Mouse (Mus musculus) intestine, embryonic 14.5 days (tissue): ENCODE results near the gene Rnf4. TPM values are rescaled to one million over a fixed set of nuclear protein-coding genes. Genes with fewer than 3 reads are reported as not detected.

ENCODE experiments used
- ATAC-seq: fragments of 200-750 bp; cut with Nextera tagmentation; replicated peaks from 2 replicates; pipeline ENCODE4 v1.8.0; 2017; ENCODE audit warnings: low read depth, moderate number of reproducible peaks, moderate TSS enrichment, moderate library complexity; ENCODE audit not compliant: low FRiP score, low TSS enrichment
- DNase-seq: peaks from one replicate; pipeline ENCODE4 v3.0.0-alpha.2; 2018; ENCODE audit warnings: low spot score
- H3K27ac ChIP-seq: fragments of 300-500 bp; sonication (generic); 2 replicates; pipeline ENCODE4 v1.5.1; 2014; ENCODE audit warnings: low read depth, mild to moderate bottlenecking, control low read depth
- H3K27me3 ChIP-seq: fragments of 300-500 bp; sonication (generic); replicated peaks from 2 replicates; pipeline ENCODE4 v1.6.1; 2014; ENCODE audit warnings: low read length, control low read depth; ENCODE audit not compliant: control insufficient read depth, insufficient read depth
- H3K36me3 ChIP-seq: fragments of 300-500 bp; sonication (generic); 2 replicates; pipeline ENCODE4 v1.6.1; 2014; ENCODE audit warnings: low read length, control low read depth; ENCODE audit not compliant: control insufficient read depth, insufficient read depth
- H3K4me1 ChIP-seq: fragments of 300-500 bp; sonication (generic); replicated peaks from 2 replicates; pipeline ENCODE4 v1.6.1; 2014; ENCODE audit warnings: low read length, control low read depth, mixed read lengths; ENCODE audit not compliant: control insufficient read depth, insufficient read depth
- H3K4me2 ChIP-seq: fragments of 300-500 bp; sonication (generic); 2 replicates; pipeline ENCODE4 v1.6.1; 2014; ENCODE audit warnings: low read length
- H3K4me3 ChIP-seq: fragments of 300-500 bp; sonication (generic); 2 replicates; pipeline ENCODE4 v1.5.1; 2014; ENCODE audit warnings: low read depth, low read length, control low read depth, mixed read lengths
- H3K9ac ChIP-seq: fragments of 300-500 bp; sonication (generic); 2 replicates; pipeline ENCODE4 v1.6.1; 2014; ENCODE audit warnings: mild to moderate bottlenecking, low read length
- H3K9me3 ChIP-seq: fragments of 300-500 bp; sonication (generic); 2 replicates; pipeline ENCODE4 v1.6.1; 2016; ENCODE audit warnings: low read length, control low read depth; ENCODE audit not compliant: control insufficient read depth
- WGBS: fragments of 180-500 bp; shearing (Covaris S2); extraction: QIAGEN DNeasy Blood & Tissue Kit; methylation state at CpG from one replicate; pipeline ENCODE4 v1.1.7; 2014; 5-methylcytosine and 5-hydroxymethylcytosine counted together
- polyA plus RNA-seq: library from polyadenylated mRNA; unstranded; fragments of >200 nt; fragmentation: Nextera tagmentation; extraction: Ambion mirVana; gene quantifications from 2 replicates; pipeline ENCODE4 v1.2.1, GENCODE M21; 2014

Gene Rnf4
- polyA plus RNA-seq, 1 experiment from 2014 or later = 172 TPM

DNA sequence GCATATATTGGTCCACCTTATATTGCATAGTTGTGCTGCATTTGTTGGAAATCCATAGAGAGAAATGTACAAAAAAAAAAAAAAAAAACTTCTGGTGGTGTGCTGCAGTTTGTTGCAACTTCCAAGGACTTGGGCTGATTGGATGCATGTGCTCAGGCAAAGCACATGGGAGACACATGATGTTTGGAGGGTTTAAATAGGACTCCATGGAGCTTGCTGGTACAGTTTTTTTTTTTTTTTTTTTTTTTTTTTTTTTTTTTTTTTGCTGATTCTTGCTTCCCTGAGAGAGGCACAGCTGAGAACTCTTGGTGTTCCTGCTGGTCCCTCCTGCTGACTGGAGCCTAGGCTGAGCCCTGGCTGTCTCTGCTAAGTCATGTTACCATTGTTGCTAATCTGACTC, 27.0 kb downstream of the Rnf4 start:
- H3K9me3 ChIP-seq = no peaks in the 10 kb centered on the region
- H3K4me1 ChIP-seq = no peaks in the 10 kb centered on the region
- peaks cover 38% of the 10 kb centered on the region for H3K36me3 ChIP-seq
- no peak overlapping the region for H3K9ac ChIP-seq
- H3K27ac ChIP-seq = no peak overlapping the region
- H3K4me2 ChIP-seq = no peak overlapping the region
- ATAC-seq = no peak
- DNase-seq = no peak
- no peaks in the 10 kb centered on the region for H3K27me3 ChIP-seq
- no peak overlapping the region for H3K4me3 ChIP-seq

DNA sequence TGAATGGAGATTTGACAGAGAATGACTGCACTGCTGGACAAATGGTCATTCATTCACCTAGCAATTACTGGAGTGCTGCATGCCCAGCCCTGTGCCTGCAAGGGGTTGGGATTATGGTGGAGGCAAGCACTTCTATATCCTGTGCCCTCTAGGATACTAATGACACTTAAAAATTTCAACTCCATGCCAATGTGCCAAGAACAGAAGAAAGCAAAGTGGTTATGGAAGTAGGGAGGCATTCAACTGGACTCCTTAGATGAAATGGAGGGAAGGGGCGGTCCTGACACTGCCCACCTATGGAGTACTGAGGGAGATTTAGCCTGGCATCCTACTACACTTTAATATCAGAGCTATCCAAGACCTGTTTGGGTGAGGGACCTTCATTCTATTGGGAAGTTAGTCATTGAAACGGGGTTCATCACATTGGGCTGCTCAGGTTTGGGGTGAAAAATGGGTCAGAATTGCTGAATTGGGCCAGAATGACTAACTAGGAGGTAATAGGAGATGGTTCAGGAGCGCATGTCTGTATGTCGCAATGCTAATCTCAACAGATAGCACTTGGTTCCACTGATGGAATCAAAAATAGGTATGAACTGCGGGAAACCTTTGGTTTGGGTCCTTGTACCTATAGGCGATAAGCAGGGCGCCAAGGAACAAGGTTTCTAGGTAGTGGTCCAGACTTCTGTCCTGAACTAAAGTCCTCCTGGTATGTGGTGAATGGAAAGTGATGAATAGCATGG, 32.6 kb downstream of the Rnf4 start:
- H3K27me3 ChIP-seq = no peaks in the 10 kb centered on the region
- H3K4me1 ChIP-seq = peaks cover 16% of the 10 kb centered on the region
- H3K27ac ChIP-seq = peak overlapping the region; percentile 67
- H3K4me3 ChIP-seq = peak overlapping the region; percentile 92
- 69% methylated on average over 7 of the region's 7 CpGs for WGBS
- peak overlapping the region; percentile 55 for H3K9ac ChIP-seq
- H3K4me2 ChIP-seq = peak overlapping the region; percentile 67
- ATAC-seq = no peak
- H3K9me3 ChIP-seq = no peaks in the 10 kb centered on the region
- DNase-seq = no peak
- H3K36me3 ChIP-seq = no peaks in the 10 kb centered on the region

DNA sequence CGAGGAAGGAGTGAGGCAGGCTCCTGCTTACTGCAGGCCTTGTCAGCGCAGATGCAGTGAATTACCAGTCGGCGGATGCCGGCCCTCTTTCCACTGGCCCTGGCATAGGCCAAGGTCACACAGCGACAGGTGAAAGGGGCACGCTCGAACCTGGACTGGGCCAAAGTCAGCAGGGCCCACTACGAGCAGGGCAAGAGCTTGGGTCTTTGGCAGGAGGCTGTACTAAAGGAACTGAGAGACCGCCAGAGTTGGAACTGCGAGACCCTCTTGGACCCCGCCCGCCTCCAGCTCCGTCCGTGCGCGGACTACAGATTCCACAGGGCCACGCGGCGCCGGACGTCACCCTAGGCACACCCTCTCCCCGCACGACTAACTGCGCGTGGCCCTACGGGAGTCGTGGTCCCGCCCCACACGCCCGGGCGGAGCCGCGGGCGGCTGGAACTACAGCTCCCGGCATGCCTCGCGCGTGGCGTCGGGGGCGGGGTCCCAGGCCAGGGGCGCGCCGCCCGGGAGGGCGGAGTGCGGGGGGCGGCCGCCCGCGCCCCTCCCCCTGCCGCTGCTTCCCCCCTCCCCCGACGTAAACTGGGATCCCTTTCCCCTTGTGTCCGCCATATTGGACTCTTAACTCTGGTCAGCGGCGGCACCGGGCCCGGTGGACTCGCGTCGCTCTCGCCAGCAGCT, 33.4 kb downstream of the Rnf4 start, which contains the start of gene Fam193a:
Gene Fam193a, plus strand, starts transcription at position 593 of the 681 bp plus-strand sequence.
- peak within 1 kb of the TSS; percentile 87 for H3K9ac ChIP-seq
- no peaks in the 10 kb centered on the region for H3K36me3 ChIP-seq
- peak; percentile 95 for DNase-seq
- H3K27me3 ChIP-seq = no peaks in the 10 kb centered on the region
- peaks cover 16% of the 10 kb centered on the region for H3K4me1 ChIP-seq
- ATAC-seq = peak; percentile 99
- H3K4me2 ChIP-seq = peak within 1 kb of the TSS; percentile 75
- WGBS = under 1% methylated on average over 47 of the region's 64 CpGs
- H3K27ac ChIP-seq = peak within 1 kb of the TSS; percentile 75
- H3K4me3 ChIP-seq = peak within 1 kb of the TSS; percentile 92
- H3K9me3 ChIP-seq = no peaks in the 10 kb centered on the region

- Histone ChIP-seq H3K9me3 (no peaks in the 10 kb centered on the region), H3K36me3 (no peaks in the 10 kb centered on the region), H3K9ac (peak overlapping the region; percentile 87), H3K4me3 (peak overlapping the region; percentile 92), H3K27ac (peak overlapping the region; percentile 75), H3K4me1 (peaks cover 16% of the 10 kb centered on the region), H3K4me2 (peak overlapping the region; percentile 75), H3K27me3 (no peaks in the 10 kb centered on the region)
- peak; percentile 64 for DNase-seq
- WGBS = under 1% methylated on average over 46 of the region's 114 CpGs
- ATAC-seq = 0 out of 2 replicates have a peak, but pooled peaks have one; percentile 6
Measured at GRCm38 (mm10) chr5:34370022-34370823, 34.1 kb downstream of the Rnf4 start.

GRCm38 (mm10) chr5:34370840-34371239, 34.8 kb downstream of the Rnf4 start:
- H3K4me1 ChIP-seq = peaks cover 16% of the 10 kb centered on the region
- H3K27ac ChIP-seq = peak overlapping the region; percentile 75; the same call in 1 of the 2 replicates
- DNase-seq = no peak
- no peak for ATAC-seq
- 29% methylated on average over 8 of the region's 8 CpGs for WGBS
- peak overlapping the region; percentile 87 for H3K9ac ChIP-seq
- H3K36me3 ChIP-seq = no peaks in the 10 kb centered on the region
- H3K9me3 ChIP-seq = no peaks in the 10 kb centered on the region
- H3K4me2 ChIP-seq = peak overlapping the region; percentile 75
- H3K4me3 ChIP-seq = peak overlapping the region; percentile 92
- no peaks in the 10 kb centered on the region for H3K27me3 ChIP-seq

- H3K9ac ChIP-seq = no peak overlapping the region
- H3K4me3 ChIP-seq = no peak overlapping the region
- H3K4me1 ChIP-seq = peaks cover 16% of the 10 kb centered on the region
- no peaks in the 10 kb centered on the region for H3K36me3 ChIP-seq
- H3K27me3 ChIP-seq = no peaks in the 10 kb centered on the region
- no peak overlapping the region for H3K27ac ChIP-seq
- no peak for ATAC-seq
- H3K9me3 ChIP-seq = no peaks in the 10 kb centered on the region
- 0 out of 2 replicates have a peak overlapping the region, but pooled peaks have one; percentile 11 for H3K4me2 ChIP-seq
- DNase-seq = no peak
Measured at GRCm38 (mm10) chr5:34372141-34372540, 36.1 kb downstream of the Rnf4 start.

DNA sequence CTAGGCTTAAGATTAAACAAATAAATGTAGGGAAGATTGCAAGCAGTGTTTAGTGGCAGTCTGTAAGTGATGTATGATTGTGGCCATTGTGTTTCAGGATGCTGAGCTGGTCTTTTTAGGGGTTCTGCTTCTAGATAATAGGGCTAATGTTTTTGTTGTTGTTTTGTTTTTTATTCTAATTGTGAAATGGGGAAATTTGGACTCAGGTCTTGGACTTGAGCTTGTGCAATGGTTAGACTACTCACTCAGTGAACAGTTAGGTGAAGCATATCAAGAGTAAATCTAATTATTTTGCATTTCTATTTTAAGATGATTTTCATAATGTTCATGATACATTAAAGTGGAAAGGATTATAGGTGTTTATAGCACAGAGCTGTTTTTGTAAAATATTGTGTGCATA, 36.5 kb downstream of the Rnf4 start:
- H3K9ac ChIP-seq = no peak overlapping the region
- H3K4me3 ChIP-seq = no peak overlapping the region
- H3K27ac ChIP-seq = no peak overlapping the region
- no peaks in the 10 kb centered on the region for H3K36me3 ChIP-seq
- DNase-seq (no peak), ATAC-seq (no peak)
- H3K4me2 ChIP-seq = no peak overlapping the region
- peaks cover 16% of the 10 kb centered on the region for H3K4me1 ChIP-seq
- H3K27me3 ChIP-seq = no peaks in the 10 kb centered on the region
- H3K9me3 ChIP-seq = no peaks in the 10 kb centered on the region

DNA sequence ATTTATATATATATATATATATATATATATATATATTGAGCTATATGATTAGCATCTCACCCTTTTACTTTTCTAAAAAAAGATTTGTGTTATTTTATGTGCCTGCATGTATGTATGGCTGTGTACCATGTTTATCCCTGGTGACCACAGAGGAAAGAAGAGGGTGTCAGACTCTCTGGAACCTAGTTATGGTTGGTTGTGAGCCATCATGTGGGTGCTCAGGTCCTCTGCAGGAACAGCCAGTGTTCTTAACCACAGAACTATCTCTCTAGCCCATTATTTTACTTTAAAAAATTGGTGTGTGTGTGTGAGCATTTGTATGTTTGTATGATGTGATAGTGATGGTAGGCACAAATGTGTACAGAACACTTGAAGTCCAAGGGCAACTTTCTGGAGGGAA, 42.7 kb downstream of the Rnf4 start:
- Histone ChIP-seq H3K4me3 (no peak overlapping the region), H3K9me3 (no peaks in the 10 kb centered on the region), H3K36me3 (no peaks in the 10 kb centered on the region), H3K4me1 (no peaks in the 10 kb centered on the region), H3K27ac (no peak overlapping the region), H3K27me3 (no peaks in the 10 kb centered on the region), H3K4me2 (no peak overlapping the region), H3K9ac (no peak overlapping the region)
- DNase-seq (no peak), ATAC-seq (no peak)
